Mouse (Mus musculus) lung, postnatal 0 days (tissue): ENCODE data around the gene Nfia.

Experiments
- CTCF ChIP-seq: IDR thresholded peaks from 2 replicates; pipeline ENCODE4 v1.5.1; 2016; ENCODE audit warnings: antibody characterized with exemption, mild to moderate bottlenecking
- EP300 ChIP-seq: IDR thresholded peaks from 2 replicates; pipeline ENCODE4 v1.6.1; 2016; ENCODE audit warnings: antibody characterized with exemption, mild to moderate bottlenecking, control low read depth

DNA sequence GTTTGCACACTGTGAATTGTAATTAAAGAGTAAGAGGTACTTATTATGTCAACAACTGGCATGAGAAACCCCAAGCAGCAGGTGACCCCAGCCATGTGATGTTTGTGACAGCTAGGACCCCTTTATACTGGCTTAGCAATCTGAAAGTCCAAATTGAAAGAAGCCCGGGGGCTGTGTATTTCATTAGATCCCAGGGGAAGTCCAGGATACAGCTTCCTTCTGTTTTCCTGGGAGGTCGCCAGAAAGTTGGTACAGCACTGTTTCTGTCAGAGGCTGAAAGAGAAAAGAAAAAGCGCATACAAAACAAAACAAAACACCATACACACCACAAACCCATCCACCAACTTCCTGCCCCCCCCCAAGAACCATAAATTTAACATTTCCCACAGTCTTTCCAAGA lies 164.4 kb downstream of the Nfia start:
- no peak for TF ChIP-seq CTCF
- no peak for TF ChIP-seq EP300
